Mouse (Mus musculus): ENCODE results near the gene Capn7. TPM values are rescaled to one million over a fixed set of nuclear protein-coding genes. Genes with fewer than 3 reads are reported as not detected.

Capn7 gene
- total and polyA plus RNA-seq, 2 experiments from 2014 or later, result 33.8 to 34.0 TPM

DNA sequence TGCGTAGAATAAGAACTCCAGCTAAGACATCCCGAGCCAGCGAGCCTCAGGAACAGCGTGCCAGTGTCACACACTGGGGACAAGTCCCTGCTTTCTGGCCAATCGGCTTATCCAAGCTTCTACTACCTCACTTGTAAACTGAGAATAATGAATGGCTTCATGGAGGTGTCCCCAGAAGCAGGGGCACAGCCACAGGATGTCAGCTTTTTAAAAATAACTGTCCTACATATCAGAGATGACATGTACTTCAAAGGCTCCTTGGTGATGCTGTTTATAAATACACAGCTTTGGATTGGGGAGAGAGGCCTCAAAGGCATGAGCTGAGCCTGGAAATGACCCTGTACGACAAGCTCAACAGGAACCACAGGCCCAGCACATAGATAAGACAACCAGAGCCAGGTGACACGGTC, 78.5 kb downstream of the Capn7 start:
- H3K4me3 ChIP-seq (ENCODE audit: low read depth, low read length), result no peak overlapping the region
- peak; percentile 66; the same call in 1 of the 2 replicates for TF ChIP-seq EP300 (IDR thresholded peaks at IDR 0.05; ENCODE audit: low read depth)
- no peak for TF ChIP-seq CTCF (IDR thresholded peaks at IDR 0.05; ENCODE audit: low read depth)
- 12% methylated on average over 7 of the region's 7 CpGs for WGBS
- peaks cover 62% of the 10 kb centered on the region for H3K4me1 ChIP-seq (ENCODE audit: control insufficient read depth, insufficient read depth)
- no peak overlapping the region for H3K9ac ChIP-seq (replicated peaks; ENCODE audit: low read depth, low read length)
- no peaks in the 10 kb centered on the region for H3K9me3 ChIP-seq (replicated peaks; ENCODE audit: control insufficient read depth, low read length)
- H3K27me3 ChIP-seq (ENCODE audit: control insufficient read depth, insufficient read depth, low read length), result no peaks in the 10 kb centered on the region
- peak; percentile 77 for ATAC-seq (ENCODE audit: insufficient read depth, low read depth)
- peaks cover 12% of the 10 kb centered on the region; the same call in 1 of the 2 replicates for H3K36me3 ChIP-seq (replicated peaks; ENCODE audit: control insufficient read depth, insufficient read depth, low read length)
- no peak overlapping the region for H3K4me2 ChIP-seq (ENCODE audit: low read depth, low read length)
- DNase-seq (ENCODE audit: low spot score), result peak; percentile 74
- peak overlapping the region; percentile 83 for H3K27ac ChIP-seq (ENCODE audit: low read depth)

DNA sequence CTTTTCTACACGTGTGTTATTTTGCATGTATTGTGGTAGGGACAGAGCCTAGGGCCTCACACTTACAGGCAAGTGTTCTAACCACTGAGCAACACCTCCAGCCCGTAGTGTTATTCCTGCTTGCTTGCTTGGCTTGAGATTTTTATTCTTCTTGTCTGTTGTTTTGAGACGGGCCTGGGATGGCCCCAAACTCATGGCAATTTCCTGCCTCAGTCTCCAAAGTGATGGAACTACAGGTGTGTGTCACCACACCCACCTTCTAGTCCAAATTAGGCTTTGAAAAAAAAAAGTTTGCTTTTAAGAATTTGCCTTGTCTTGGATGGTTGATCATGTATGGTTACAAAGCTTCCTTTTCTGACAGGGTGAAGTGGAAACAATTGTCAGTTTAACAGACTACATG, 80.0 kb downstream of the Capn7 start:
- Histone ChIP-seq H3K9me3 (replicated peaks; ENCODE audit: control insufficient read depth, low read length) (no peaks in the 10 kb centered on the region), H3K9ac (replicated peaks; ENCODE audit: low read depth, low read length) (no peak overlapping the region), H3K27ac (ENCODE audit: low read depth) (peak overlapping the region; percentile 46; the same call in 1 of the 2 replicates), H3K27me3 (ENCODE audit: control insufficient read depth, insufficient read depth, low read length) (no peaks in the 10 kb centered on the region), H3K4me1 (ENCODE audit: control insufficient read depth, insufficient read depth) (peaks cover 73% of the 10 kb centered on the region), H3K36me3 (replicated peaks; ENCODE audit: control insufficient read depth, insufficient read depth, low read length) (peaks cover 2% of the 10 kb centered on the region; the same call in 1 of the 2 replicates), H3K4me2 (ENCODE audit: low read depth, low read length) (no peak overlapping the region), H3K4me3 (ENCODE audit: low read depth, low read length) (no peak overlapping the region)
- TF ChIP-seq CTCF (IDR thresholded peaks at IDR 0.05; ENCODE audit: low read depth) (no peak), EP300 (IDR thresholded peaks at IDR 0.05; ENCODE audit: low read depth) (no peak)
- DNase-seq (ENCODE audit: low spot score) (no peak), ATAC-seq (ENCODE audit: insufficient read depth, low read depth) (no peak)
- 90% methylated on average over 3 of the region's 3 CpGs for WGBS

DNA sequence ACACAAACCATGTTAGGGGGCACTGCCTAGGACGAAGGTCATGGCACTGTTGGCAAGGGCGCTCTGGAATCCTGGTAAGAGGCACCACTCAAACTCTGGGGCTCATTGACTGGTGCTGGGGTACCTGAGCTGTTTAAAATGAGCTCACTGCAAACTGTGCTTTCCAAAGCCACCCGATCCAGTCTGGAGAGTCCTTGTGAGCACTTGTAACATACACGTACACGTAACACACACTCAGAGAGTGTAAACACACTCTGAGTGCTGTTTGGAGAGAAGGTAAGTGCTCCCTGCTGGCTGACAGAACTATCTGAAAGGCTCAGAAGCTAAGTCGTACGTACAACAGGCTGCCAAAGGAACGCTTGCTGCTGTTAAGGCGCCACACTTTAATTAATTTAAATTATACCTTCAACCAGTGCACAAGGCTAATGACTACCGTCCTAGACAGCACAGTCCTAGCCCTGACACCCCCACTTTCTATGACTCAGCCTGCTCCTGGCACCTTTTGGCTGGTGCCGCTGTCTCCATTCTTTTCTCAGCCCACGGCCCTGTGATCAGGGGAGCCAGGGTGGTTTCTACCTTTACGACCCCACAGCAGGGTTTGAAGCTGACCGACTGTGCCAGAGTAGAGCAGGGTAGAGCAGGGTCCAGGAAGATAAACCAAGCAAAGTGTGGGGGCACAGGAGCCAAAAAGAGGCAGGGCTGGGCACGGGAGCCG, 80.6 kb downstream of the Capn7 start:
- 64% methylated on average over 16 of the region's 16 CpGs for WGBS
- TF ChIP-seq CTCF (IDR thresholded peaks at IDR 0.05; ENCODE audit: low read depth) (no peak), EP300 (IDR thresholded peaks at IDR 0.05; ENCODE audit: low read depth) (no peak)
- H3K4me3 ChIP-seq (ENCODE audit: low read depth, low read length), result no peak overlapping the region
- no peak overlapping the region for H3K4me2 ChIP-seq (ENCODE audit: low read depth, low read length)
- H3K9me3 ChIP-seq (replicated peaks; ENCODE audit: control insufficient read depth, low read length), result no peaks in the 10 kb centered on the region
- ATAC-seq (ENCODE audit: insufficient read depth, low read depth) (no peak), DNase-seq (ENCODE audit: low spot score) (no peak)
- H3K4me1 ChIP-seq (ENCODE audit: control insufficient read depth, insufficient read depth), result peaks cover 78% of the 10 kb centered on the region
- no peaks in the 10 kb centered on the region for H3K27me3 ChIP-seq (ENCODE audit: control insufficient read depth, insufficient read depth, low read length)
- H3K27ac ChIP-seq (ENCODE audit: low read depth), result peak overlapping the region; percentile 46
- H3K9ac ChIP-seq (replicated peaks; ENCODE audit: low read depth, low read length), result no peak overlapping the region
- 0 out of 2 replicates have a peak, but pooled peaks cover 4% of the 10 kb centered on the region for H3K36me3 ChIP-seq (replicated peaks; ENCODE audit: control insufficient read depth, insufficient read depth, low read length)

DNA sequence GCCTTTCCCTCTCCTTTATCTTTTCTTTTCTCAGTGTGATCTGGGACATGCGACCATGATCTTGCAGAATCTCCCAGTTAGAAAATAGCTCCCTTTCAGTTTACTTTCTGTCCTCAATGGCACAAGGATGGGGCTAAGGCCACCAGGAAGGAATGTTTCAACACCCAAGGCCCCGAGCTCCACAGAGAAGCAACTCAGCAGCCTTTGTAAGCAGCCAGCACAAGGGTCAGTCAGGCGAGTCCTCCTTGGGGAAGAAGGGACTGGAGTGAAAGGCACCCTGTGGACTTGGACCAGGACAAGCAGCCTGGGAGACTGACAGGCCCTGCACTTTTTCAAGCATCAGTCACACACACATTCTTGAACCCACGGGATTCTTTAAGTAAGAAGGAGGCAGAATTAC, 82.8 kb downstream of the Capn7 start:
- Histone ChIP-seq H3K9ac (replicated peaks; ENCODE audit: low read depth, low read length) (no peak overlapping the region), H3K4me2 (ENCODE audit: low read depth, low read length) (no peak overlapping the region), H3K4me1 (ENCODE audit: control insufficient read depth, insufficient read depth) (peaks cover 79% of the 10 kb centered on the region), H3K36me3 (replicated peaks; ENCODE audit: control insufficient read depth, insufficient read depth, low read length) (0 out of 2 replicates have a peak, but pooled peaks cover 5% of the 10 kb centered on the region), H3K9me3 (replicated peaks; ENCODE audit: control insufficient read depth, low read length) (no peaks in the 10 kb centered on the region), H3K27ac (ENCODE audit: low read depth) (peak overlapping the region; percentile 27; the same call in 1 of the 2 replicates), H3K27me3 (ENCODE audit: control insufficient read depth, insufficient read depth, low read length) (no peaks in the 10 kb centered on the region), H3K4me3 (ENCODE audit: low read depth, low read length) (no peak overlapping the region)
- DNase-seq (ENCODE audit: low spot score), result no peak
- TF ChIP-seq EP300 (IDR thresholded peaks at IDR 0.05; ENCODE audit: low read depth) (no peak), CTCF (IDR thresholded peaks at IDR 0.05; ENCODE audit: low read depth) (no peak)
- ATAC-seq (ENCODE audit: insufficient read depth, low read depth), result no peak
- 33% methylated on average over 4 of the region's 4 CpGs for WGBS

DNA sequence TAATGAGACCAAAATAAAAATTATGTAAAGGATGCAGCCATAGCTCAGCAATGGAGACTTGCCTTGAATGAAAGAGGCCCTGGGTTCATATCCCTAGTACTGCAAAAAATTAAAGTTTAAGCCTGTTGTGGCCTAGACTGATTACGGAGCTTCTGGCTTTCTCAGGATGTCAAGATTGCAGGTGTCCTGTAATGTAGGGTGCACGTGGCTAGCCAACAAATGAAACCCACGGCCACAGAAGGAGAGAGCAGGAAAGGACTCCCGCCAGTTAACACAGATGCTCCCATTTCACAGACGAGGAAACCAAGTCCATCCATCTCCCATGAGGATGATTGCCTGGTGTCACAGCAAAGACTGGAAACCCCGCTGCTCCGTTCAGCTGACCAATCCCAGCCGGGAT, 83.7 kb downstream of the Capn7 start:
- Histone ChIP-seq H3K9ac (replicated peaks; ENCODE audit: low read depth, low read length) (no peak overlapping the region), H3K27ac (ENCODE audit: low read depth) (no peak overlapping the region), H3K27me3 (ENCODE audit: control insufficient read depth, insufficient read depth, low read length) (no peaks in the 10 kb centered on the region), H3K9me3 (replicated peaks; ENCODE audit: control insufficient read depth, low read length) (no peaks in the 10 kb centered on the region), H3K4me3 (ENCODE audit: low read depth, low read length) (no peak overlapping the region), H3K4me1 (ENCODE audit: control insufficient read depth, insufficient read depth) (peaks cover 71% of the 10 kb centered on the region), H3K4me2 (ENCODE audit: low read depth, low read length) (no peak overlapping the region), H3K36me3 (replicated peaks; ENCODE audit: control insufficient read depth, insufficient read depth, low read length) (0 out of 2 replicates have a peak, but pooled peaks cover 5% of the 10 kb centered on the region)
- 89% methylated on average over 8 of the region's 8 CpGs for WGBS
- TF ChIP-seq EP300 (IDR thresholded peaks at IDR 0.05; ENCODE audit: low read depth) (no peak), CTCF (IDR thresholded peaks at IDR 0.05; ENCODE audit: low read depth) (no peak)
- ATAC-seq (ENCODE audit: insufficient read depth, low read depth), result no peak
- no peak for DNase-seq (ENCODE audit: low spot score)
